Mouse (Mus musculus) neutrophil, adult 5-6 weeks (primary cell): Measurements from ENCODE around the gene Galk1. TPM values are rescaled to one million over a fixed set of nuclear protein-coding genes. Genes with fewer than 3 reads are reported as not detected.
A peak's percentile ranks its signal among the peaks of the same experiment; 100 is the strongest.
"Not testable (repeated sequence)": the region's sequence is repeated elsewhere in the genome, so short reads cannot be mapped to it uniquely, and the experiment has no call there.

Experiments used
- ATAC-seq: fragments of 151-379, 151-347 bp; 2 replicates; pipeline ENCODE4 v1.8.0; 2017; ENCODE audit warnings: mild to moderate bottlenecking, moderate TSS enrichment; ENCODE audit not compliant: insufficient number of reproducible peaks, poor library complexity, low FRiP score, severe bottlenecking; ENCODE audit errors: extremely low read depth
- total RNA-seq: library from RNA; stranded (forward); fragments of 200-1000 nt; gene quantifications from 2 replicates; pipeline ENCODE4 v1.2.3, GENCODE M21; 2017

Galk1 gene
- total RNA-seq, 1 experiment from 2014 or later: 3.6 TPM

- ATAC-seq: no peak
Measured at GRCm38 (mm10) chr11:116036671-116037070, 24.2 kb upstream of the Galk1 start.

- ATAC-seq: no peak
Measured at GRCm38 (mm10) chr11:116034584-116034983, 22.1 kb upstream of the Galk1 start.

- ATAC-seq: peak; percentile 14; the same call in 1 of the 2 replicates
Measured at GRCm38 (mm10) chr11:116030898-116031845, 18.7 kb upstream of the Galk1 start.

GRCm38 (mm10) chr11:116030088-116030897 lies 17.8 kb upstream of the Galk1 start, which contains the start of gene Unk:
Gene Unk (plus strand): TSS chr11:116030322.
- ATAC-seq: peak; percentile 91

- ATAC-seq: no peak
Measured at GRCm38 (mm10) chr11:116029086-116029865, 16.8 kb upstream of the Galk1 start.

- no peak for ATAC-seq
Measured at GRCm38 (mm10) chr11:116028177-116028865, 15.8 kb upstream of the Galk1 start.

- ATAC-seq: no peak
Measured at GRCm38 (mm10) chr11:116027756-116028155, 15.2 kb upstream of the Galk1 start, which contains the start of gene H3f3b. Gene H3f3b (minus strand): TSS chr11:116027962.

GRCm38 (mm10) chr11:116025056-116025845 lies 12.7 kb upstream of the Galk1 start:
- no peak for ATAC-seq

- ATAC-seq: peak; percentile 88
Measured at GRCm38 (mm10) chr11:116024356-116024808, 11.9 kb upstream of the Galk1 start.

- peak; percentile 13; the same call in 1 of the 2 replicates for ATAC-seq
Measured at GRCm38 (mm10) chr11:116023771-116024355, 11.3 kb upstream of the Galk1 start.

- ATAC-seq: not testable (repeated sequence)
Measured at GRCm38 (mm10) chr11:116023074-116023770, 10.7 kb upstream of the Galk1 start.

- no peak for ATAC-seq
Measured at GRCm38 (mm10) chr11:116022256-116022780, 9.8 kb upstream of the Galk1 start.

- ATAC-seq: no peak
Measured at GRCm38 (mm10) chr11:116021328-116022220, 9.1 kb upstream of the Galk1 start.

GRCm38 (mm10) chr11:116020519-116020922 lies 8.0 kb upstream of the Galk1 start:
- no peak for ATAC-seq

- ATAC-seq: no peak
Measured at GRCm38 (mm10) chr11:116019976-116020411, 7.5 kb upstream of the Galk1 start.
